Mouse (Mus musculus): ENCODE results near the gene Cryaa. TPM values are rescaled to one million over a fixed set of nuclear protein-coding genes. Genes with fewer than 3 reads are reported as not detected.

Cryaa gene
- total RNA-seq (2023), result not detected

DNA sequence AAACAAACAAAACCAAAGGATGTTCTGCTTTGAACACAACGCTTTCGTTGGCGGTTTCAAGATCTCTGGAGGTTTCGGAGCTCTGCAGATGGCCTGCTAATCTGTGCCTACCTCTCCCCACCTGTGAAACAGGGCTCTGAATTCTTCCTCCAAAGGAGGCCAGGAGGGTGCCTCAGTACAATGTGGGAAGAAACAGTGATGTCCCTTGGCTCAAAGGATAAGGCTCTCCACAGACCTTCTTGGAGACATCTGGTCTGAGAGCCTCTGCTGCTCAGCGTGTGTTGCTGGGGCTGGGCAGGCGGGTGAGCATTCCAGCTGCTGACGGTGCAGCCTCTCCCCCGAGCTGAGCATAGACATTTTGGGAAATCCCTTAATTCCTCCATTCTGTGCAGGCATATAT is at the start of gene Cryaa:
Gene Cryaa, plus strand, starts transcription at position 301 of the 400 bp plus-strand sequence.

DNA sequence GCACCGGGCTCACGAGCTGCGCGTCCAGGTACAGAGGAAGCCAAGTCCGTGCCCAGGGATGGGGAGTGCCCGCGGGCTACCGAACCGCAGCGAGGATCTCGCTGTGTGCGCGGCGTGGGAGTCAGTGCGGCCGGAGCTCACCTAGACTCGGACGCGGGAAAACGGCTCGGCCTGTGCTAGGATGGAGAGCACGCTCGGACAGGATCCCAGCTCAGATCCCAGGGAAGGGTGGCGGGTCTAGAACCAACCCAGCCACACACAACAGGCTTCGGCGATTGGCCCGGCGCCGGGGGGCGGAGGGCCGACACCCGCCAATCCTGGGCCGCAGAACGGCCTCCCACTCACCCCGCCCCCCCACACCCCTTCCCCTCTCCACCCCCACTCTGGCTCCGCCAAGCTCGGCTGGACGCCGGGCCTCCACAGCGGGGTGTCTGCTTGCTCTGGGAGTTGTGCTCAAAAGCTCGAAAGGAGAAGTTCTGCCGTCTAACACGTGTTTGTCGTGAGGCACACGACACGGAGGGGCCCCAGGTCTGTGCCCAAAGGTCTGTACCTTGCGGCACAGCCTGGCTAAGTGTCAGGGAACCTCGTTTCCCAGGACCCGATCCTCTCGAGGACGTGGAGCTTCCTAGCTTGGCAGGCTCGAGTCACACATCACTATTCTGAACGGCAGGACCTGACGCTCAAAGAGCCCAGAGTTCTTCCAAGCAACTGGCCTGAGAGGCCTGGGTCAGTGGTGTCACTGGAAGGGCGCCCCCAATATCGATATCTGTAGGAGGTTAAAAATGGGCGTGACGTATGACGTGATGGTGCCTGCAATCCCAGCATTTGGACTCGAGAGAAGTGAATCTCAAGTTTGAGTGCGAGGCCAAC is 40.4 kb upstream of the Cryaa start, which contains the start of gene Cbs:
Gene Cbs, minus strand, starts transcription at position 297 of the 870 bp plus-strand sequence.

DNA sequence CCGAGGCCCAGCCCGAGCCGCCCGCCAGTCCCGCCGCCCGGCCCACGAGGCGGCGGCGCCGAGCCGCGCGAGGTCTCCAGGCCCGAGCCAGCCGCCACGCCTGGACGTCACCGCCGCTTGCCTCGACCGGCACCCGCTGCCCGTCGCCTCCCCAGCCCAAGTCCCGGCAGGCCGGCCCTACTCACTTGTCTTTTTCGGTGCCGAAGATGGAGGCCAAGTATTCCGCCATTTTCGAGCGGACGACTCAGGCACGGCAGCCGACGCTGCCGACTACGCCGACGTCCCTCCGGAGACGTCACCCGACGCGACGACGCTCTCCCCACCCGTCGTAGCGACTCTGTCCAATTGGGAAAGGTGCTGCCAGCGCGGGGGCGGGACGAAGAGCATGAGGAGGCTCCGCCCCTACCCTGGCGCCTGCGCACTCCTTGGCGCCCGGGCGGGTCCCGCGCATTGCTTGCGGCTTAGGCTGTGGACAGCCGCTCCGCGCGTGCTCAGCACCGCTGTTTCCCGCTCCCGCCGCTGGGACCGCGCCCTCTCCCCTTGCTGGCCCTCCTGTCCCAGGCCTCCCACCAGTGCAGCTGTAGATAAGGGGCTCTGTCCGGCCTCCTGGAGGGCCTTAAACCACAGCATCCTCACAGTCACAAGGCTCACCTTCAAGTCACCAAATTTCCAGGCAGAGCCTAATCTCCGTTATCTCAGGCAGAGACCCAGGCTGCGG is 19.0 kb upstream of the Cryaa start, which contains the start of gene U2af1:
Gene U2af1, minus strand, starts transcription at position 425 of the 718 bp plus-strand sequence.

Other genes with a start within 250 kb of the Cryaa start
- gene Wdr4, start 157.8 kb upstream of the Cryaa start, total RNA-seq (2023), result 46.6 TPM
- 108 TPM for gene Ndufv3, start 157.7 kb upstream of the Cryaa start, total RNA-seq (2023)
- 59.2 TPM for gene Pknox1, start 113.1 kb upstream of the Cryaa start, total RNA-seq (2023)
- gene Cbs, start 40.6 kb upstream of the Cryaa start, total RNA-seq (2023), result 0.89 TPM
- gene U2af1, start 18.9 kb upstream of the Cryaa start, total RNA-seq (2023), result 348 TPM
- 432 TPM for gene Sik1, start 178.0 kb downstream of the Cryaa start, total RNA-seq (2023)